Mouse (Mus musculus): Measurements from ENCODE around the gene Tnnt1.

Gene Tnnt1

DNA sequence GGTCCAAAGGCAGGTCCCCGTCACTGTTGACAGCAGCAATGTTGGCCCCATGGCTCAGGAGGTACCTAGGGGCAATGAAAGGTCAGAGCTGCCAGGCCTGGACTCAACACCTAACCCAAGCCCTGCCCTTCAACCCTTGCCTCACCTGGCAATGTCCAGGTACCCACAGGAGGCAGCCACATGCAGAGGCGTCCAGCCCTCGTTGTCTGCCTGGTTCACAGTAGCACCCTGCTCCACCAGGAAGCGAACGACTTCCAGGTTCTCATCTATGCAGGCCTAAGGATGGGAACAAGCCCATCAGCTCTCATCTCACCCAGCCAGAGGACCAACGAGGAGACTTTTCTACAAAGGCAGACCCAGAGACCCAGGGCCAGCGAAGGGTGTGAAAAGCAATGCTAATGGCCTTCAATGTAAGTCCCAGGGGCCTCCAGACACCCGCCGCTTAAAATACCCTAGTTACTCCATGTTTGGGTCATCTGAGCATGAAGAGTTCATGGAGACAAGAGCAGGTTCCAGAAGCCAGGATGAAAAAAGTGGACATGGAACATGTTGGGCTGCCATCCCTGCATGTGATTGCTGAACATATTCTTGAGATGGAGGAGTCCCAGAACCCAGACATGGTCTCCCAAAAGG, 18.8 kb downstream of the Tnnt1 start:
- no peak for DNase-seq (ENCODE audit: low read depth, low spot score)

DNA sequence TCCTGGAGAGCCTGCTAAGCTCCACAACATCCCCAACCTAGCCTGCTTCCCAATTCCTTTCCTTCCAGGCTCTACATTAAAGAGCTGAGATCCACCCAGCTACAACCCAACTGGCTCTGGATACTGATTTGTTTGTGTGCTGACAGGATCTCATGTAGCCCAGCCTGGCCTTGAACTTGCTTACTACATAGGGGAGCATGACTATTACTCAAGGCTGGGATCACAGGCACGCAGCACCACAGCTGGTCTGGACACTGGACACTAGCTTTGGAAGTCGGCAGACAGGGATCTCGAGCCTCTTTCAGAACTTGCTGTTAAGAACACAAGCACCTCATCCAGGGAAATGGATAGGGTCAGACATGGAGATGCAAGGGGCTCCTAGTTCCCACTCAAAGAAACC, 19.7 kb downstream of the Tnnt1 start:
- no peak for DNase-seq (ENCODE audit: low read depth, low spot score)

DNA sequence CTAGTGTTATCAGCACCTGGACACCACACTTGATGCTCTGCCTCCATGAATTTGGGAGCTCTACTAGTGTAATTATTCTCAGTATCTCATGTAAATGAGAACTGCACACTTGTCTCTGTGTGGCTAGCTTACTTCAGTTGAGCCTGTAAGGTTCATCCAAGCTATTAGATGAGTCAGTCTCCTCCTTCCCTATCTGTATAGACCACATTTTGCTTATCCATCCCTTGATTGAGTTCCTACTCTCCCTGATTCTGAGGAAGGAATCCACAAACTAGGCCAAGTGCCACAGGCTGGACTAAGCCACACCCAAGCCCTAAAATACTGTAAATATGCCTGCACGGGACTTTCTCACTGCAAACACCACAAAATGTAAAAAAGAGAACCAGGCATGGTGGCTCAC, 22.2 kb downstream of the Tnnt1 start:
- no peak for DNase-seq (ENCODE audit: low read depth, low spot score)

DNA sequence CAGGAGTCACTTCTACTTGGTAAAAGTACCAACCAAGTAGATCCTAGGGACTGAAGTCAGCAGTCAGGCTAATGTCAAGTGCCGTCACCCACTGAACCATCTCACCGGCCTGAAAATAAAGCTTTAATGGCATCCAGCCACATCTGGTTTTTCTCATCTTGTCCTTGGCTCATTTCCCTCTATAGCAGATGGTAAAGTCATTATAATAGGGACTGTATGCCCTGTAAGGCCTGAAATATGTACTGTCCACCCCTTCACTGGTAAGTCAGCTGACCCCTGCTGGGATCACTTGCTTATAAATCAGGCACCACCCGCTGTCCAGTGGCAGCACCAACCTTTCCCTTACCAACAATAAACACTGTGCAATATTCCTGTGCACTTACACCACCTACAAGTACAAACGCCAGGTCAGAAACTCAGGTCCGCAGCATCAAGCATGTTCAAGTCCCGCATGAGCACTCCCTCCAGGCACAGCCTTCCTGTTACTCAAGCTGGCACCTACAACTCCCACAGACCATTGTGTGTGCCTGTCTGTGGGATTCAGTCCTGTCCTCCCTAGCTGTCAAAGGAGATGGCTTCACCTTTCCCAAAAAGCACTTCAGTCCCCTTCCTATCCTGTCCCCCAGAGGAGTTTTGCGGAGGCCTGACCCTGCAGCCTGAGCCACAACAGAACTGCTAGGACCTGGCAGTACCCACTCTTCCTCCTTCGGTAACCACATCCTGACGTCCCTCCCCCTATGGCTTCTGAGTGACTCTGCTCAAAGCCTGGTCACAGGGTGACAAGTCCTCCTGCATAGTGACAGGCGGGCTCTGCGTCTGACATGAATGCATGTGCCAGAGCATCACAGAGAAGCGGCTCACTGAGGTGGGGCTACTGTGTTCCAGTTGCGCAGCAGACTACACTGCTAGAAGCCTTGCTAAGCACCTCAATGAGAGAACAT, 23.6 kb downstream of the Tnnt1 start:
- peak; percentile 69 for DNase-seq (ENCODE audit: low read depth, low spot score)

DNA sequence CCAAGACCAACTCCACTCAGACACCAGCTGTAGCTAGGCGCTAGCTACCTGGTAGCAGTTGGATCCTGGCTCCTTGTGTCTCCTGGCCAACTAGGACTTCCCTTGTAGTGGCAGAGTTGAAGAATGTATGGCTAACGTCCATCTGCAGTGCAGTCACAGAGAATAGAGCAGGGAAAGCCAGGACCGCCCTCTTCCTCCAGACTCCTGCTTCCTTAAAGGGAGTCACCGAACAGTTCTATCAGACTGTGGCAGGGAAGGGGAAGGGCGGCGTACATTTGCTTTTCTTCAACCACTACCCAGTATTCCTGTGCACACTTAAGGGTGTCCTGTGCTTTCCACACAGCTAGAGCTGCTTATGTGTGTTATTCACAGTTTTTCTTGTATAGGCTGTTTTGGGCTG, 24.9 kb downstream of the Tnnt1 start:
- no peak for DNase-seq (ENCODE audit: low read depth, low spot score)

DNA sequence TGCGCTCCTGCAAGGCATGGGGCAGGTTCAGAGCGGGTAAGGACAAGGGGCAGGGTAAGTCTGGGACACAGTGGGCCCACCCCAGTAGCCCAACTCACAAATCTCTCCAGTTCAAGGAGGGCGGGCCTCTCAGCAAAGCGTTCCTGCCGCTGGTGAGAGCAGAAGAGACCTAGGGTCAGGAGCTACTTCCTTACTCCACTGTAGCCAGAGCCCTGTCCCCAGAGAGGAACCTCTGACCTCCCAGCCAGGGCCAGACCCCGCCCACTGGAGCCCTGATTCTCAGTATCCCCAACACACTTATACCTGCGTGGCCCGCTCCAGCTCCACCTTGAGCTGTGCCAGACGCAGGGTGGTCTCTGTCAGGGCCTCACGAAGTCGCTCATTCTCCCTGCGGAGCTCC, 33.9 kb downstream of the Tnnt1 start:
- no peak for DNase-seq (ENCODE audit: low read depth, low spot score)

DNA sequence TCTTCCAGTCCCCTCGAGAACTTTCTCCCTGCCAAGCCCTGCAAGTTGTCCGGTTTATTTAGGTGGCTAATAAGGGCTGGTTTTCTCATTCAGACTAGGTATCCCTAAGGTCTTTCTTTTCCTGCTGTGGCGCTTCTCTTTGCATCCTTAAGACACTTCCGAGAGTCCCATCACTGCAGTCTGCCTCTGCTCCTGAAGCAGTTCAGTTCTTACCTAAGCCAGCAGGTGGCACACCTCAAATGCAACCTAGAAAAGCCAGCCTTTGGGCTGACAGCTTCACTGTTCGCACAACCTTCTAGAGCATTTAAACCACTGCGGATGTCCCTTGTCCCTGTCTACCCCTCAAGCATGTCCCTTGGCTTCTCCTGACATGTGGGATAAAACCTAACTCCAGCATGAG, 36.5 kb downstream of the Tnnt1 start:
- DNase-seq (ENCODE audit: low read depth, low spot score) = peak; percentile 76

DNA sequence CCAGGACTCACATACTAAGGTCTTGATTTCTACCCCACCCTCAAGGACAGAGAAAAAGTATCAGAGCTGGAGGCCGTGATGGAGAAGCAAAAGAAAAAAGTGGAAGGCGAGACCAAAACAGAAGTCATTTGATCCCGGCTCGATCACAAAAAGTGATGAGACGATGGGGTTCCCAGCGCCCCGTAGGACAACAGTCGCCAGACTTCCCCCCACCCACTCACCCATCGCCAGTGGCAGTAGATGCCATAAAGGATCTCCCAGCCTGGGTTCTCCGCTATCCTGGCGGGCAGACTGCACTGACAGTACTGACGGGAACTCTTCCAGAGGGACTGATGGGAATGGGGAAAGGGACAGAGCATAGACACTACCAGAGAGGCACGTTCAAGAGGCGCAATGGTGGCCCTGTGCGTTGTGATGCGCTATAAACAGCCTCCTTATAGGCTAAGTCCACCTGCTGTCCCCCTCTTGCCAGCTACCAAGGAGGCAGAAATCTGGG, 37.3 kb downstream of the Tnnt1 start:
- DNase-seq (ENCODE audit: low read depth, low spot score) = no peak

DNA sequence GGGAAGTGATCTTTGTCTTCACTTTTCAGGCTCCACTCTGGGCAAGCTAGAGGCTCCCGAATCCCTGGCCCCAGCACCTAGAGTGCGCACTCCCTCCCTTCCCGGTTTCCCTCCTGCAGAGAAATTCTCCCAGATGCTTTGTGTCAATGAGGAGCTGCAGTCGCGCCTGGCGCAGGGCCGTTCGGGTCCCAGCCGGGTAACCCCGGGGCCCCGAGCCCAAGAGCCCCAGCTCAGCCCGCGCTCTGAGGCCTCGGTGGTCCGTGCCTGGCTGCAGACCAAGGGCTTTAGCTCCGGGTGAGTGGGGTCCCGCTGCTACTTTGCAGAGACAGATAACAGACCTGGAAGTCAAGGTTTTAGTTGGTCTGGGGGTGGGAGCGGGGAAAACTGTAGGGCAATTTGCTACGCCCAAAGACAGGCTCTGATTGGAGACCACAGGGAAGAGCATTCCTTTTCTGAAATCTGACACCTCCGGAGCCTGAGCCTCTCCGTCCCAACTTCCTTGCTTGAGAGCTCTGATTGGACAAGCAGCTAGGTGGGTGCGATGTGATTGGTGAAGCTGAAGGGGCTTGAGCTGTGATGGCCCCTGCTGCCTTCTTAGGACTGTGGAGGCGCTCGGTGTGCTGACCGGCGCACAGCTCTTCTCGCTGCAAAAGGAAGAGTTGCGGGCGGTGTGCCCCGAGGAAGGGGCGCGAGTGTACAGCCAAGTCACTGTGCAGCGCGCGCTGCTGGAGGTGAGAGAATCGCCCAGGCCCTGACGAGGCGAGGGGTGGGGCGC, 38.0 kb downstream of the Tnnt1 start:
- DNase-seq (ENCODE audit: low read depth, low spot score) = no peak

DNA sequence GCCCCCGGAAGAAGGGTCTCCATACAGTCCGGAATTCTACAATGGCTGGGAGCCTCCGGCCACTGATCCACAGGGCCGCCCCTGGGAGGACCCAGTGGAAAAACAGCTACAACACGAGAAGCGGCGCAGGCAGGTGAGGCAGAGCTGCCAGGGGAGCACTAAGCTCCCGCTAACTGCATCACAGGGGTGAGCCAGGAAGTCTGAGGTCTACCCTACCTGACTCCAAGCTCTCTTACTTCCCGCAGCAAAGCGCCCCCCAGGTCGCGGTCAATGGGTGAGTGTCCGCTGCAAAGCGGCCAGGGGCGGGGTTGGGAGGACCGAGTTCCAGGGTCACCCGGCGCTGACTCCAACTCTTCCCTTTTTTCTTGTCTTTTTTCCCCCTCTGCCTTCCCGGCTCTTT, 42.2 kb downstream of the Tnnt1 start:
- no peak for DNase-seq (ENCODE audit: low read depth, low spot score)

DNA sequence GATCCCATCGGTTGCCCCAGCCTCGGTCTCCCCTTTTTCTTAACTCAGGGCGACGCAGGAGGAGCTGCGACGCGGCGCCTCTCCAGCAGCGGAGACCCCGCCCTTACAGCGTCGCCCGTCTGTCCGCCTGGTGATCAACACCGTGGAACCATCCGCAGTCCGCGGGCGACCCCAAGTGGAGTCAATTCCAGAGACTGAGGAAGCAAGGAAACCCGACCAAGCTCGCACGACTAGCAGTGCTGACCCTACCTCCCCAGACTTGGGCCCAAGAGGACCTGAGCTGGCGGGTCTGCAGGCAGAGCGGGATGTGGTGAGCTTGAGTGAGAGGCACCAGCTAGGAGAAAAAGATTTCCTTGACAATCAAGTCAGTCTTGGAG, 45.0 kb downstream of the Tnnt1 start:
- DNase-seq (ENCODE audit: low read depth, low spot score) = peak; percentile 58

DNA sequence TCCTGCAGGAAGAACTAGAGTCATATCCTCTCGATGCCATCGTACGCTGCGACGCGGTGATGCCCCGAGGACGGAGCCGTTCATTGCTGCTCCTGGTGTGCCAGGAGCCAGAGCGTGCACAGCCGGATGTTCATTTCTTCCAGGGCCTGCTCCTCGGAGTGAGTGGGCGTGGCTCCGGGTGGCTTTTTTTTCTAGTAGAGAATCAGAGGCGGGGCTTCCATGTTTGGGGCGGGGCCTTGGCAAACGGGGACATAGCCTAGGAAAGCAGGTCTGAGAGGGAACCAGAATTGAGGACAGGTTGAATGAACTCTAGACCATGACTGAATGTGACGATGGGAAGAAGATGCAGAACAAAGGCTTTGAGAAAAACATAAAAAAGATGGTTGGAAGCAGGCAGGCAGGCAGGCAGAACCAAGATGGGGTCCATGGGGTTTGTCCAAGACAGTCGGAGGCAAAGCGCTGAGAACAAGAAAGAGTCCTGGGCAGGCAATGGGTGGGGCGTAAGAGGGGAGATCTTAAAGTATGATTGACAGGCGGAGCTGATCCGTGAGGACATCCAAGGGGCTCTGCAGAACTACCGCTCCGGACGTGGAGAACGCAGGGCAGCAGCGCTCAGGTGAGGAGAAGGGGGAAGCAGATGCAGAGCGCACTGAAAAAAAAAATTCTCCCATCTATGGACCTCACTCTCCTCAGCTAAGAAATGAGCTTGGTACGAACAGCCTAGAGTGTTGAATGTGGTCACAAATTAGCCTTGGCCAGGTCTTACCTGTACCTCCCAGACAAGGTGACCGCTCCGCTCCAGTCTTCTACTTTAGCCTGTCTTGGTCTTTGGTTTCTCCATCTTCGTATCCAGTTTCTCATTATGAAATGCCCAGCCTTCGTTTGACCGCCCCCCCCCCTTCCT, 45.7 kb downstream of the Tnnt1 start:
- peak; percentile 55 for DNase-seq (ENCODE audit: low read depth, low spot score)

DNA sequence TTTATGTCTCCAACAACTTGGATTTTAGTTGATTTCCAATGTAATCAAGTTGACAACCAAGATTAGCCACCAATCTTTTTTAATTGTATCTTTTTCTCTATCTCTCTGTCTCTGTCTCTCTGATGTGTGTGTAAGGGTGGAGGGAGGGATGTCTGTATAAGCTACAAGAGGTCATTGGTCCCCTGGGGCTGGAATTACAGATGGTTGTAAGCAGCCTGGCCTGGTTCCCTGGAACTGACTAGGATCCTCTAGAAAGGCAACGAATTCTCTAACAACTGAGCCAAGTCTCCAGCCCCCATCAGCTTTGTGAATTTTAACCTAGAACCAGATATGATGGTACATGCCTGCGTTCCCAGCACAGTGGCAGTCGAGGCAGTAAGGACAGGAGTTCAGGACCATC, 48.4 kb downstream of the Tnnt1 start:
- no peak for DNase-seq (ENCODE audit: low read depth, low spot score)

DNA sequence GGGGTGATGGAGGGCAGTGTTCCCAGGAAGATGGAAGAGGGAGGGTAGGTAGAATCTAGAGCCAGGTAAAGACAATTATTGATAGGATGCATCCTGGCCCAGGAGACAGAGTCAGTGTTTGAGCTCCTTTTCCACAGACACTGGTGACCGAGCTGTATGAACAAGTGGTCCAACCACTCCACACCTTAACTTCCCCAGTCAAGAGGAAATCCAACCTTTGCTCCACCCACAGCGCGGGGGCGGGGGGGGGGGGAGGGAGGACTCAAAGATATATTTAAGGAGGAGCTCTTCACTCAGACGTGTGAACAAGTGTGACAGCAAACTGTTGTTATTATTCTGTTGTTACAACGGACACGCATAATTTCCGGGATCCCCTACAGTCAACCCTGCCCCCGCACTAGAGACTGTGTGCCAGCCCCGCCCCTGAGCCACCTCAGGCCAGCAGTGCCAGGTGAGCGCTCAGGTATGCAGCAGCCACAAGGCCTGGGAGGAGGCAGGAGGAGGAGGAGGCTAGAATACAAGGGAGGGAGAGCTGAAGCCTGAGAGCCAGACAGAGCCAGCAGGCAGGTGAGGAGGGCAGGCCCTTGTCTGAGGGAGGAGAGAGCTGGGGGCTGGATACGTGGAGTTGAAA, 51.9 kb downstream of the Tnnt1 start:
- DNase-seq (ENCODE audit: low read depth, low spot score) = peak; percentile 69

DNA sequence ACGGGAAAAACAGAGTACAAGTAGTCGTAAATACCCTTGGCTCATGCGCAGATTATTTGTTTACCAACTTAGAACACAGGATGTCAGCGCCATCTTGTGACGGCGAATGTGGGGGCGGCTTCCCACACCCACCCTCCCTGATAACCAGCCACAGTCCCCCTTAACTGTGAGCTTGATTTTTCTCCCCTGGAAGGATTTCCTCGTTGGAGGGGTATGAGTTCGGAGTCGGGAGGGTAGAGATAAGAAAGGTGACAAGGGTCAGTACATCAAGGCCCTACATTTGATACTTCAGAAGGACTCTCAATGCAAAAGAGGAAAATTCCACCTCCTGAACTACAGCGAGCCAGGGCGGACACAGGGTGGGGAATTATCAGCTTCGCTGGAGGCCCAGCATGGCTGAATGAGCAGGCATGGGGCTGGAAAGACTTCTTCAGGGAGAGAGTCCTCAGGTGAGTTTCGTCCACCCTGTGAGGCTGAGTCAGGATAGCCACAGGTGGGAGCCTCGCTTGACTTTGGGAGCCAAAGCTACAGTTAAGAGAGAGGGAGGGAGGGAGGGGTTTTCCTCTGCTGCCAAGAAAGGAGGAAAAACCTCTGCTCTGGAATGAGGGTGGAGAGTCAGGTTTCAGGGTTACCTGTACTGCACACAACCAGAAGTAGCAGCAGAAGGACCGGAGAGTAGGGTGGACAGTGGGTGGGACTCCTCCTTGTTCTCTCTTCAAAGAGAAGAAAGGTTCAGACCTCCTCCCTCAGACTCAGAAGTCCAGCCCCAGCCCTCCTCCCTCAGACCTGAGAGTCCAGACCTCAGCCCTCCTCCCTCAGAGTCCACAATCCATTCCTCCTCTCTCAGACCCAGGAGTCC, 55.4 kb downstream of the Tnnt1 start, which contains the start of gene Eps8l1:
Gene Eps8l1, plus strand, starts transcription at position 99 of the 859 bp plus-strand sequence.
- peak; percentile 64 for DNase-seq (ENCODE audit: low read depth, low spot score)
